Mouse (Mus musculus): Measurements from ENCODE around the gene Syngr2.

DNA sequence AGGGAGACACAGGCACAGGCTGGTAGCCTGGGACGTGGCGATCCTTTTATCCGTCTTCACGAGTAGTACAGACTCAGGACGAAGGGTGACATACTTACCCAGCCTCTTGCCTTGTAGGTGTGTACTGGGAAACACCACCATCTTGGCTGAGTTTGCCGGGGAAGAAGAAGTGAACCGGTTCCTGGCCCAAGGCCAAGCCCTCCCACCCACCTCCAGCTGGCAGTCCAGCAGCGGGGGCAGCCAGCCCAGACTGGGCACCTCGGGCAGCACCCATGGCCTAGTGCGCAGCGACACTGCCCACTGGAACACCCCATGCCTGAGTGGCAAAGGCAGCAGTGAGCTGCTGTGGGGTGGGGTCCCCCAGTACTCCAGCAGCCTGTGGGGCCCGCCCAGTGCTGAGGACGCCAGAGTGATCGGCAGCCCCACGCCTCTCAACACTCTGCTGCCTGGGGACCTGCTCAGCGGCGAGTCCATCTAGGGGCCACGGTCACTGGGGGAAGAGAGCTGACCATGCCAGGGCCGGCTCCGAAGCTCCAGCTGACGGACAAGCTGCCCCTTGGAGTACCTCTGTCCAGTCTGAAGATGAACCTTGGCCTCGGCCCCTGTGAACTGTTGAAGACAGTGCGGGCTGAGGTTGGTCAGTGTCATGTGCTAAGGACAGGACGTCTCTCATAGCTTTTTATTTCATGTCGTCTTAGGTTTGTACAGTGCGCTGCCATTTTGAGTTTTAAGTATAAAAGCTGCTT lies 48.9 kb upstream of the Syngr2 start:
- TF ChIP-seq POLR2A (IDR thresholded peaks at IDR 0.05; ENCODE audit: low read depth, low read length) = no peak
- TF ChIP-seq CTCF (IDR thresholded peaks at IDR 0.05; ENCODE audit: extremely low read depth, insufficient read depth, insufficient read length, insufficient replicate concordance) = no peak

All from spleen, adult 2 months (tissue).